Mouse (Mus musculus) kidney, adult 9 months (tissue): ENCODE data around the gene Gm4847.

Experiments
- DNase-seq: peaks from one replicate; pipeline ENCODE4 v3.0.0; 2022

The Gm4847 gene

DNA sequence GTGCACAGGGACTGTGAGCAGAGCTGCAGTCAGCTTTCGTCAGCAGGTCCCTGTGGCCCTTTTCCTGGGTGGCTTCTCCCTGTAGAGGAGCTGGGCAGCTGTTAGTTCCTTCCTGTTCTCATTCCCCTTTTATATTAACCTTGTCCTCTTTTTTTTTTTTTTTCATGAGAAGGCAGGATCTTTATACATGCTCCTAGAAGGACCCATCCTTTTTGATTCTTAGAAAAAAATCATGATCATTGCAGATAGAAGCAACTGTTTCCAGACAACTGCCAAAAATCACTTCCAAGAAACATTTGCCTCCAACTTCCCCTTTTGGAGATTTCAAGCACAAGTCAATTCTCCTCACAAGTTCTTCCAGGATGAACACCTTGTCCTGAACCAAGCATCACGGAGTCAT is at the start of gene Gm4847:
Gene Gm4847 (minus strand): TSS at position 101 of the 400 bp plus-strand sequence.
- no peak for DNase-seq

GRCm38 (mm10) chr1:166681745-166682144 is 34.3 kb upstream of the Gm4847 start, which contains the start of gene Fmo9:
Gene Fmo9, minus strand, starts transcription at chr1:166681845.
- no peak for DNase-seq

GRCm38 (mm10) chr1:166669264-166669663 is 21.8 kb upstream of the Gm4847 start:
- DNase-seq, result no peak

DNA sequence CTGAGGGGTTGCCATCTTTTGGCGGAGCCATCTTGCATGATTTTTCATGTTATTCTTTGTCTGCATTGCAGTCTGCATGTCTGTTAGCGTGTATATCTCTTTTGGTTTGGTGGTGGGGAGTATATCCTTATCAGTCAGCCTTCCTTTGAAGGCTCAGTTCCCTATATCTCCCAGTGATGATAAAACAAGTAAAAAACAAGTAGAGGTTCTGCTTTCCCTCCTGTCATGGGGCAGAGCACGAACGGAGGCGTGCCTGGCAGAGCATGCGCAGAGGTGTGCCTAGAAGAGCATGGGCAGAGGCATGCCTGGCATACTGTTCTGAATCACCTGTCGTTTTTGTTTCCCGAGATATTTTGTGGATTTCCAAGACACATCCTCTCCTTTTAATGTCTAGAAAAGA is 13.3 kb upstream of the Gm4847 start:
- no peak for DNase-seq
